ENCODE assay signal across 10 mouse cellular contexts in the genomic region with DNA sequence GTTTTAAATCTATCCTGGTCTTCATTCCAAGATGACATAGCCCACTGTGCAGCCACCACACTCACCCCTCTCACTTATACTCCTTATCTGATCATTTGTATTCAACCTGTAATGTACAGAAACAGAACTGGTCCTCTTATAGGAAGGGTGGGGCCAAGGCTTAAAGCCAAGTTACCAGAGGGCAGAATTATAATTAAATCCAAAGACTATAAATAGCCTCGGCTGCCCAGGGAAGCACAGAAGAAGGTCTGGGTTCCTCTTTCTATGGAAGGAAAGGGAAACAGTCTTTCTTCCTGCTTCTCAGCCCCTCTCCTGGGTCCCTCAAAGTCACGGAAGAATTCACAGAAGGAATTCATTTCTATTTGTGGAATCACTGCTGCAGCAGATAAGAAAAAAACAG. TPM values are rescaled to one million over a fixed set of nuclear protein-coding genes. Genes with fewer than 3 reads are reported as not detected.
A peak's percentile ranks its signal among the peaks of the same experiment; 100 is the strongest.
DNase-seq lines count a peak whose midpoint lies in the region; ATAC-seq and TF ChIP-seq lines count a peak whose summit lies in the region.
"Had no signal": no experiment of that assay in that cellular context is flagged by ENCODE, and none has a peak within 500 bp of the region (broad histone marks: within the 10 kb centered on the region; RNA-seq: fewer than 3 reads in every experiment).

No protein-coding gene starts in this region.

- TF ChIP-seq EP300 in CH12.LX (IDR thresholded peaks at IDR 0.05; ENCODE audit: low read length), result no peak

- no peak overlapping the region for H3K9ac ChIP-seq in CH12.LX (ENCODE audit: insufficient read depth, low read depth)
- no peak overlapping the region for H3K9ac ChIP-seq in heart, embryonic 12.5 days
- no peak overlapping the region for H3K9ac ChIP-seq in kidney, embryonic 16.5 days (replicated peaks; ENCODE audit: low read length)
- no peak overlapping the region for H3K9ac ChIP-seq in midbrain, embryonic 16.5 days (ENCODE audit: low read depth, low read length)
- H3K9ac ChIP-seq: forebrain, postnatal 0 days; midbrain, embryonic 12.5 days had no signal

- DNase-seq in 3T3-L1 (ENCODE audit: low read depth, low spot score) (peak; percentile 27), CH12.LX (ENCODE audit: extremely low read depth) (no peak)
- DNase-seq in thymus, postnatal 0 days (ENCODE audit: low spot score), result no peak
- no peak for DNase-seq in spleen, adult 18-20 months

- no peak for TF ChIP-seq POLR2A in CH12.LX (IDR thresholded peaks at IDR 0.05; ENCODE audit: low read depth, low read length)

- no peaks in the 10 kb centered on the region for H3K9me3 ChIP-seq in CH12.LX (replicated peaks; ENCODE audit: low read length)
- no peaks in the 10 kb centered on the region for H3K9me3 ChIP-seq in heart, embryonic 12.5 days (replicated peaks)
- no peaks in the 10 kb centered on the region for H3K9me3 ChIP-seq in kidney, embryonic 16.5 days (ENCODE audit: low read length)
- H3K9me3 ChIP-seq in midbrain, embryonic 16.5 days (replicated peaks; ENCODE audit: control insufficient read depth, low read length, poor library complexity, severe bottlenecking), result no peaks in the 10 kb centered on the region
- H3K9me3 ChIP-seq: midbrain, embryonic 12.5 days had no signal

- H3K4me3 ChIP-seq in CH12.LX (replicated peaks in 1 of 3; ENCODE audit: low read depth in 2 of 3, low read length in 2 of 3, poor library complexity in 1 of 3), result no peak overlapping the region
- H3K4me3 ChIP-seq in heart, embryonic 12.5 days, result peak overlapping the region; percentile 4; the same call in 1 of the 2 replicates
- H3K4me3 ChIP-seq in kidney, embryonic 16.5 days (ENCODE audit: low read length), result no peak overlapping the region
- no peak overlapping the region for H3K4me3 ChIP-seq in midbrain, embryonic 16.5 days (ENCODE audit: low read depth, low read length)
- H3K4me3 ChIP-seq: midbrain, embryonic 12.5 days had no signal

- H3K27me3 ChIP-seq in CH12.LX (replicated peaks), result peaks cover 40% of the 10 kb centered on the region
- no peaks in the 10 kb centered on the region for H3K27me3 ChIP-seq in heart, embryonic 12.5 days (replicated peaks)
- H3K27me3 ChIP-seq in kidney, embryonic 16.5 days (ENCODE audit: insufficient read depth, low read length), result no peaks in the 10 kb centered on the region
- H3K27me3 ChIP-seq in midbrain, embryonic 16.5 days (ENCODE audit: control insufficient read depth, insufficient read depth, low read depth, low read length), result no peaks in the 10 kb centered on the region
- H3K27me3 ChIP-seq: midbrain, embryonic 12.5 days had no signal

- TF ChIP-seq CTCF in CH12.LX (conservative IDR thresholded peaks at IDR 0.05 in 1 of 2, IDR thresholded peaks at IDR 0.05 in 1 of 2; ENCODE audit: low read depth in 2 of 2, low read length in 2 of 2), result no peak

- H3K36me3 ChIP-seq in CH12.LX (replicated peaks in 1 of 2; ENCODE audit: control insufficient read depth in 1 of 2, insufficient read depth in 1 of 2, low read length in 1 of 2), result no peaks in the 10 kb centered on the region
- H3K36me3 ChIP-seq in heart, embryonic 12.5 days, result no peaks in the 10 kb centered on the region
- no peaks in the 10 kb centered on the region for H3K36me3 ChIP-seq in kidney, embryonic 16.5 days (ENCODE audit: insufficient read depth, low read length)
- H3K36me3 ChIP-seq in midbrain, embryonic 16.5 days (ENCODE audit: control insufficient read depth, insufficient read depth, low read length), result no peaks in the 10 kb centered on the region
- H3K36me3 ChIP-seq: midbrain, embryonic 12.5 days had no signal

- H3K27ac ChIP-seq in CH12.LX (ENCODE audit: insufficient read depth, low read depth), result no peak overlapping the region
- H3K27ac ChIP-seq in heart, embryonic 12.5 days (ENCODE audit: poor library complexity, severe bottlenecking), result peak overlapping the region; percentile 55
- peak overlapping the region; percentile 77 for H3K27ac ChIP-seq in kidney, embryonic 16.5 days (ENCODE audit: low read length)
- H3K27ac ChIP-seq in midbrain, embryonic 16.5 days (ENCODE audit: low read length), result no peak overlapping the region
- H3K27ac ChIP-seq: midbrain, embryonic 12.5 days had no signal

- peak overlapping the region; percentile 33; the same call in 1 of the 2 replicates for H3K4me2 ChIP-seq in CH12.LX (ENCODE audit: insufficient read depth, low read depth, poor library complexity, severe bottlenecking)
- H3K4me2 ChIP-seq in heart, embryonic 12.5 days, result peak overlapping the region; percentile 51
- H3K4me2 ChIP-seq in kidney, embryonic 16.5 days (replicated peaks; ENCODE audit: low read depth, low read length), result peak overlapping the region; percentile 28
- H3K4me2 ChIP-seq in midbrain, embryonic 16.5 days (ENCODE audit: low read length), result no peak overlapping the region
- H3K4me2 ChIP-seq: midbrain, embryonic 12.5 days had no signal

- peaks cover 0 to 3% of the 10 kb centered on the region in 2 experiments; a peak in 1 of 4 replicates for H3K4me1 ChIP-seq in CH12.LX (ENCODE audit: control insufficient read depth in 1 of 2, insufficient read depth in 2 of 2)
- H3K4me1 ChIP-seq in heart, embryonic 12.5 days (replicated peaks), result peaks cover 13% of the 10 kb centered on the region
- H3K4me1 ChIP-seq in kidney, embryonic 16.5 days (ENCODE audit: insufficient read depth, low read length), result peaks cover 6% of the 10 kb centered on the region
- no peaks in the 10 kb centered on the region for H3K4me1 ChIP-seq in midbrain, embryonic 16.5 days (ENCODE audit: control insufficient read depth, insufficient read depth, low read length)
- H3K4me1 ChIP-seq: midbrain, embryonic 12.5 days had no signal

- no peak for ATAC-seq in heart, embryonic 12.5 days (ENCODE audit: insufficient number of reproducible peaks, low FRiP score)
- ATAC-seq in kidney, embryonic 16.5 days (ENCODE audit: low FRiP score, low TSS enrichment), result peak; percentile 65
- ATAC-seq in inflammation-experienced regulatory T-cells, adult 6 months, result no peak
- no peak for ATAC-seq in midbrain, embryonic 16.5 days

- dilution Hi-C loops in CH12.LX (cut with MboI; ENCODE audit: extremely low pct_ligation_motif_present, extremely low pct_unique_long_range_greater_than_20kb, low sequenced_read_pairs), result no loop called here

- 10% methylated on average over 2 of the region's 2 CpGs for WGBS in heart, embryonic 12.5 days
- 27% methylated on average over 2 of the region's 2 CpGs for WGBS in kidney, embryonic 16.5 days
- 30% methylated on average over 2 of the region's 2 CpGs for WGBS in midbrain, embryonic 16.5 days

- H3K79me2 ChIP-seq in CH12.LX (replicated peaks; ENCODE audit: control insufficient read depth, extremely low read depth, insufficient read depth, poor library complexity, severe bottlenecking), result no peaks in the 10 kb centered on the region

- no peak for TF ChIP-seq RAD21 in CH12.LX (IDR thresholded peaks at IDR 0.05; ENCODE audit: low read depth, low read length)

- in situ Hi-C loops in CH12.LX (cut with MboI; ENCODE audit: low pct_ligation_motif_present, low pct_unique_long_range_greater_than_20kb, low sequenced_read_pairs), result no loop called here

TF ChIP-seq in CH12.LX, 34 proteins besides CTCF, POLR2A, EP300 and RAD21:
- no peak for TF ChIP-seq UBTF (IDR thresholded peaks at IDR 0.05; ENCODE audit: low read depth, low read length)
- TF ChIP-seq USF2 (conservative IDR thresholded peaks at IDR 0.05; ENCODE audit: low read depth, low read length), result no peak
- no peak for TF ChIP-seq POLR2AphosphoS2 (IDR thresholded peaks at IDR 0.05; ENCODE audit: low read depth, low read length)

RNA-seq across cellular contexts. Expression of a gene that starts 8.8 kb away (rescaled TPM):
- total RNA-seq in CH12.LX (2012; rRNA removed), result not detected in 2 replicates
- 0.03 TPM in 1 of 2 replicates, not detected in the other for total RNA-seq in CH12.LX (2014; rRNA removed)
- polyA plus RNA-seq in CH12.LX (2012; ENCODE audit: insufficient read length, low read depth), result not detected in 2 replicates
- polyA plus RNA-seq in heart, embryonic 12.5 days (2016; fragmentation: Nextera tagmentation; extraction: Ambion mirVana), result 0.15 and 0.17 TPM in 2 replicates
- polyA plus RNA-seq in kidney, embryonic 16.5 days (2015; fragmentation: Nextera tagmentation; extraction: Ambion mirVana), result 0.17 and 0.27 TPM in 2 replicates
- not detected in 2 replicates for polyA plus RNA-seq in thymus, postnatal 0 days (2015; fragmentation: Nextera tagmentation; extraction: Ambion mirVana)
- polyA plus RNA-seq in inflammation-experienced regulatory T-cells, adult 6 months (2017; shearing (Covaris generic)), result under 1 TPM; 0.14 to 0.38 (median 0.17) TPM
- polyA plus RNA-seq in midbrain, embryonic 16.5 days (2015; fragmentation: Nextera tagmentation; extraction: Ambion mirVana), result 0.51 and 0.67 TPM in 2 replicates

RNA-seq across cellular contexts. Expression of a gene that starts 48.0 kb away (rescaled TPM):
- total RNA-seq in CH12.LX (2012; rRNA removed) (0.30 and 0.50 TPM in 2 replicates), CH12.LX (2014; rRNA removed) (not detected in 2 replicates)
- polyA plus RNA-seq in CH12.LX (2012; ENCODE audit: insufficient read length, low read depth), result 0.10 TPM in 1 of 2 replicates, not detected in the other
- 1.2 and 1.4 TPM in 2 replicates for polyA plus RNA-seq in heart, embryonic 12.5 days (2016; fragmentation: Nextera tagmentation; extraction: Ambion mirVana)
- polyA plus RNA-seq in kidney, embryonic 16.5 days (2015; fragmentation: Nextera tagmentation; extraction: Ambion mirVana), result 0.46 and 0.72 TPM in 2 replicates
- 0.14 and 0.17 TPM in 2 replicates for polyA plus RNA-seq in thymus, postnatal 0 days (2015; fragmentation: Nextera tagmentation; extraction: Ambion mirVana)
- polyA plus RNA-seq in inflammation-experienced regulatory T-cells, adult 6 months (2017; shearing (Covaris generic)), result 1 to 10 TPM; 3.7 to 5.0 (median 3.9) TPM
- polyA plus RNA-seq in midbrain, embryonic 16.5 days (2015; fragmentation: Nextera tagmentation; extraction: Ambion mirVana), result 0.59 and 0.72 TPM in 2 replicates

Comparison
In these comparisons a context has a peak if more than half of its experiments do, and no peak if none do; other contexts are left out.
1. H3K27ac ChIP-seq: peak in heart, embryonic 12.5 days (single experiment) and kidney, embryonic 16.5 days (single experiment); none in CH12.LX (single experiment) and midbrain, embryonic 16.5 days (single experiment).